Mouse (Mus musculus): ENCODE measurements around the gene Medag.

DNA sequence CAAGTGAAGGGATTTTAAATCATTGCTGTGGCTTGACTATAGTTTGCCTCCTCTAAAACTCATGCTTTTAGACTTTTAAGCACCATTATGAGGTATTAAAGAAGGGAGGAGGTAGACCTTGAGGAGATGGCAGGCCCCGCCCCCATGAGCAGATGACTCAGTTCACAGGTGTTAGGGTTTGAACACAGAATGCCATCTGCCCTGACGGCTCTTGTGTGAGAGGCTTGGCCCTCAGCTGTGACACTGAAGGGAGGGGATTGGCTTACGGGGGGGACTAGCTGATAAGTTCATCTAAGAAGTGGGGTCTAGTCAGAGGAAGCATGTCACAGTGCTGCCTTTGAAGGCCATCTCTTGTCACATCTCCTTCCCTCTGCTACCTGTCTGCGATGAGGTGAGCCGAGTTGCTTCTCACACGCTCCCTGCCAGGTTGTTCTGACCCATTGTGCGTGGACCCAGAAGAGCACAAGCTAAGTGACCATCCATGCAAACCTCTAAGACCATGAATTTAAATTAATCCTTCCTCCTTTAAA, 10.0 kb upstream of the Medag start:
- TF ChIP-seq CHD2 (IDR thresholded peaks at IDR 0.05; ENCODE audit: low read depth, low read length) (no peak), ZNF384 (IDR thresholded peaks at IDR 0.05; ENCODE audit: low read depth, low read length) (no peak)

All from ES-E14 (cell line).